Mouse (Mus musculus) G1E (cell line): ENCODE data around the gene Gm17655.

ENCODE experiments used
- CTCF ChIP-seq: IDR thresholded peaks from 2 replicates; pipeline ENCODE4 v1.5.1; 2012; ENCODE audit warnings: low read depth, low read length, inconsistent platforms, mixed read lengths
- POLR2AphosphoS5 ChIP-seq: IDR thresholded peaks from 2 replicates; pipeline ENCODE4 v1.6.1; 2012; ENCODE audit warnings: low read depth, low read length, inconsistent platforms; ENCODE audit not compliant: insufficient replicate concordance
- TAL1 ChIP-seq: conservative IDR thresholded peaks from 2 replicates; pipeline ENCODE4 v1.6.1; 2012; ENCODE audit warnings: low read depth, low read length, inconsistent platforms, mixed read lengths

DNA sequence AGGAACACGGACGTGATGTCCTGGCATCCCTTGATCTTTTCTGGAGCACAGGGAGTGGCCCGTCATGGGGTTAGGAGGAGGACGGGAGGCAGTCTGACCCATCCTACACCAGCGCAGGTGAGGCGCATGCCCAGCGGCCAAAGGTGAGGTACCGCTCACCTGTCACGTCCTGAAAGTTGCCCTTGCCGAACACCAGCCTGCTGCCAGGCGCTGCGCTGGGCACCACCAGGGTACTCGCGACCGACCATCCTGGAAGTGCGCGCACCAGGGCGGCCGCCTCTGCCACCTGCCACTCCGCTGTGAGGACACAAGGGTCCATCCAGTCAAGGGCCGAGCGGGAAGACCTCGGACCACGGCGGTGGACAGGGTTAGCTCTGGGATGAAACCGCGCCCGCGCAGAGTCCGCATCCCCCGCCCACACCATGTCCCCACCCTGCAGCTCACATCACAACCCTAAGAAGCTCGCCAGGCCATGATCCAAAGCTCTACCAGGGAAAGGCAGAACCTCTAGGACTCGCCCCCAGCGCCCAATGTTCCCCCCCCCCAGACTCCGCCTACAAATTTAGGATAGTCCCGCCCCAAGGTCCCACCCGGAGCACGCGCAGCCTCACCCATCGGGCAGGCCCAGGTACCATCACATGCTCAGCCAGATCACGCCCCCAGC lies 34.7 kb upstream of the Gm17655 start:
- TF ChIP-seq CTCF (no peak), TAL1 (no peak), POLR2AphosphoS5 (no peak)
